Mouse (Mus musculus): ENCODE results near the gene Wdr46.

The Wdr46 gene

GRCm38 (mm10) chr17:33911052-33911812 is 29.2 kb upstream of the Wdr46 start:
- no peak for DNase-seq (ENCODE audit: low read depth, low spot score)

GRCm38 (mm10) chr17:33911813-33912414 is 28.5 kb upstream of the Wdr46 start:
- DNase-seq (ENCODE audit: low read depth, low spot score): no peak

DNA sequence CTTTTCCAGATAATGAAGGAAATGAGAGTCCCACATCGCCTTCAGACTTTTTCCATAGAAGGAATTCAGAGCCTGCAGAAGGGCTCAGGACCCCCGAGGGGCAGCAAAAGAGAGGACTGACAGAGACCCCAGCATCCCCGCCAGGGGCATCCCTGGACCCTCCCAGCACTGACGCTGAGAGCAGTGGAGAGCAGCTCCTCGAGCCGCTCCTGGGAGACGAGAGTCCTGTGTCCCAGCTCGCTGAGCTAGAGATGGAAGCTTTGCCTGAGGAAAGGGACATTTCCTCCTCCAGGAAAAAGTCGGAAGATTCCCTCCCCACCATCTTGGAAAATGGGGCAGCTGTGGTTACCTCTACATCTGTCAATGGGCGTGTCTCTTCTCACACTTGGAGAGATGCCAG is 27.2 kb upstream of the Wdr46 start:
- no peak for DNase-seq (ENCODE audit: low read depth, low spot score)

DNA sequence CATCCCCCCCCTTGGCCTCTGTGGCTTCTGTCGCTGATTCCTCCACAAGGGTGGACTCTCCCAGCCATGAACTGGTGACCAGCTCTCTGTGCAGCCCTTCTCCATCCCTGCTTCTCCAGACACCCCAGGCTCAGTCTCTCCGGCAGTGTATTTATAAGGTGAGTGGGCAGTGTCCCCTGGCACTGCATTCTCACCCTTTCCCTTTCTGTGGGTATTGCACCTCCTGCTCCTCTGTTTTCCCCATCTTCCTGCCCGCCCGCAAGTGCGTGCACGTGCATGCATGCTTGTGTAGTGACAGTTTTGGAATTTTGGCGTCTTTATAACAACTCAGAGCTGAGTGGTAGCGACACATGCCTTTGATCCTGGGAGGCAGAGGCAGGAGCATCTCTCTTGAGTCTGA is 26.6 kb upstream of the Wdr46 start:
- no peak for DNase-seq (ENCODE audit: low read depth, low spot score)

GRCm38 (mm10) chr17:33914969-33915391 is 25.5 kb upstream of the Wdr46 start:
- no peak for DNase-seq (ENCODE audit: low read depth, low spot score)

GRCm38 (mm10) chr17:33915671-33916250 is 24.7 kb upstream of the Wdr46 start, which contains the start of the genes Tapbp and Zbtb22:
Gene Tapbp, plus strand, starts transcription at chr17:33915899.
Gene Zbtb22, plus strand, starts transcription at chr17:33915904.
- peak; percentile 99 for DNase-seq (ENCODE audit: low read depth, low spot score)

DNA sequence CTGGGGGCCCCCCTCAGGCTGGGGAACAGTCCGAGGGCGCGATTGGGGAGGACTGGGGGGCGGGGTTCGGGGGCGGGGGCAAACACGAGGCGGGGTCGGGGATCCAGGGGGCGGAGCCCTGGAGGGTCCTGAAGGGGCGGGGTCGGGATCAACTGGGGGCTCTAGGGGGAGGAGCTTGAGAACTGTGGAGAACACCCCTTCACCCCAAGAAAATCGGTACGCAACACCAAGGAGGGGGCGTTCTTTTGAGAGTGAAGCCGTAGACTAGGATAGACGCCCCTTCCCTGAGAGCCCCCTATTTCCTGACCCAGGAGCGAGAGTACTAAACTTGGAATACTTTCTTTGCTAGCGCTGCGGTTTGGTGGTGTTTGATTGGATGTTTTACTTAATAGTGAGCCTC is 24.2 kb upstream of the Wdr46 start:
- peak; percentile 67 for DNase-seq (ENCODE audit: low read depth, low spot score)

GRCm38 (mm10) chr17:33916847-33917655 is 23.4 kb upstream of the Wdr46 start:
- DNase-seq (ENCODE audit: low read depth, low spot score): no peak

DNA sequence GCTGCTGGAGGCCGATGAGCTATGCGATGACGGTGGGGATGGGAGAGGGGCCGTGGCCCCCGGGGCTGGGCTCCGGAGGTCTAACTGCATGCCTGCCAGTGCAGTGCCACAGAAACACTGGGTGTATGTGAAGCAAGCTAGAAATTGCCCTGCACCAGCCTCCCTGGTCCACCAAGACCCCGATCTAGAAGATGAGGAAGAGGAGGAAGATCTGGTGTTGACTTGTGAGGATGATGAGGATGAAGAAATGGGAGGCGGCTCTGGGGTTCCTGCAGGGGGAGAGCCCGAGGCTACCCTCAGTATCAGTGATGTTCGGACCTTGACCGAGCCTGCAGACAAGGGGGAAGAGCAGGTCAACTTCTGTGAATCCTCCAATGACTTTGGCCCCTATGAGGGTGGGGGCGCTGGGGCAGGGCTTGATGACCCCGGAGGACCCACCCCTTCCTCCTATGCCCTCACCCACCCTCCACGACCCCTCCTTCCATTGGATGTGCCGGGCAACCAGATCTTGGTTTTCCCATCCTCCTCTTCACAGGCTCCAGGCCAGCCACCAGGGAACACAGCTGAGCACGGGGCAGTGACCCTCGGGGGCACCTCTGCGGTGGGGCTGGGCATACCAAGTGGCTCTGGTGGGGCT is 22.7 kb upstream of the Wdr46 start:
- DNase-seq (ENCODE audit: low read depth, low spot score): no peak

GRCm38 (mm10) chr17:33918293-33919203 is 21.9 kb upstream of the Wdr46 start:
- DNase-seq (ENCODE audit: low read depth, low spot score): no peak

GRCm38 (mm10) chr17:33919351-33920281 is 20.8 kb upstream of the Wdr46 start:
- DNase-seq (ENCODE audit: low read depth, low spot score): no peak

DNA sequence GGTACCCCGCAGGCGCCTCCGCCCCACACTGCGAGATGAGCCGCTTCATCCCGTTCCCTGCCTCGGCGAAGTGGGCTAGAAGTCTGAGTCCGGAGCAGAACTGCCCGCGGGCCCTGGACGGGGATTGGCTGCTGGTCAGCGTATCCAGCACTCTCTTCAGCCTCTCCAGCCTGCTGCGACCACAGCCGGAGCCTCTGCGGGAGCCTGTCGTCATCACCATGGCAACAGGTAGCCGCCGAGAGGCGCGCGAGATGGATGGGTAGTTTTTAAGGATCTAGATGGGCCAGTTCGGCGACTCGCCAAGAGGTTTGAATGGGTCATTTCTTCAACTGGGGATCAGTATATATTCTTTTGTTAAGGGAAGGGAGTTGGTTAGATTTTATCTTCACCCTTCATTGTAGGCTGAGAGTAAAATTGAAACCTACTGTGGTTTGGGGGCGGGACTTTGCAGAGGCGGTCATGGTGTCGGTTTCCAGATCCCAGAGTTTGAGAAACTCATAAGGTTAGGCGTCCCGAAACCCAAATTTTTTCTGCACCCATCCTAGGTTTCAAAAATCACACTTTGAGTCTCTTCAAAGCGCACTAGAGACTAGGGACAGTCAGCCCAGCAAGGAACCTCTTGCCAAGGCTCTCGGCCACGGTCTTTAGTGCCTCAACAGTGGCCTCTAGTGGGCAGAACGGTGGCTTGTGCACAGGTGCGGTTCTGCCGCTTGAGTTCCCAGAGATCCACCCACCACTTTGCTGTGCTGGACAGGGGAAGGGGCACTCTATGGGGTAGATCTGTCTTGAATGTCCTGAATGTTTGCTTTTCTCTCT is 20.0 kb upstream of the Wdr46 start:
- peak; percentile 80 for DNase-seq (ENCODE audit: low read depth, low spot score)

DNA sequence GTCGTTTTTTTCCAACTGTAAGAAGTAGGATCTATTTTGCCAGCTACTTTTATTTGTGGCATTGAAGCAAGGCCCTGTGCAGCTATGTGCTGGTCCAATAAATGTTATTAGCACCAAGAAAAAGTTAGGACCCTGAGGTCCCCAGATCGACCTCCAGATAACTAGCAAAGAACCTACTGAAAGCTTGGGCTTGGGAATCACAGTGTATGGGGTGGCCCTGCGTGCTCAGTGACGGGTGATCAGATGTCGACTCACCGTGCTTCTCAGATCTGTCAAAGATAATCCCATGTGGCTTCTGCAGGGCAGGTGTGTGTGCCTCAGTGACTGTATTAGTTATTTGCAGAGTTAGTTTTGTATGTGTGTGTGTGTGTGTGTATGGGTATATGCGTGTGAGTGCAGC is 19.1 kb upstream of the Wdr46 start:
- DNase-seq (ENCODE audit: low read depth, low spot score): no peak

DNA sequence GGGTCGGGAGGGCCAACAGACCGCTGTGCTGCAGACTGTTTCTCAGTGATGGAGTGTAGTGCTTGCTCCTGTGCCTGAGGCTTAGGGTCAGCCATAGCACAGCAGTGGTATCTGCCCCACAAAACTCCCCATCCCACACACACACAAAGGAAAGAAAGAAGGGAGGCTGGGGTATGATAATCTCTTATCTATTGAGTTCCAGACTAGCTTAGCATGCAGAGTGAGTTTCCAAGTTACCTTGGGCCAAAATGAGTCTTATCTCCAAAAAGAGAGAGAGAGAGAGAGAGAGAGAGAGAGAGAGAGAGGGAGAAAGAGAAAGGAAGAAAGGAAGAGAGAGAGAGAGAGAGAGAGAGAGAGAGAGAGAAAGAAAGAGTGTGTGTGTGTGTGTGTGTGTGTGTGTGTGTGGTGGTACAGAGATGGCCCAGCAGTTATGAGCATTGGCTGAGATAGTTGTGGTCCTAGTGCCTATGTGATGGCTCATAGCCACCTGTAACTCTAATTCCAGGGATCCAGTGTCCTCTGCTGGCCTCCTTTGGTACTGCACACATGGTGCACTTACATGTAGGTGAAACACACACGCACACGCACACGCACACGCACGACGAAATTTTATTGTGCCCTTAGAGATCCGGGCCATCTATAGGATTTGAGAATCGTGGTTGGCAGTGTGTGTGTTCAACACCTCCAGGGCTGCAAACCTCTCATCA is 15.7 kb upstream of the Wdr46 start:
- DNase-seq (ENCODE audit: low read depth, low spot score): peak; percentile 61

- no peak for DNase-seq (ENCODE audit: low read depth, low spot score)
Measured at GRCm38 (mm10) chr17:33925406-33926116, 14.9 kb upstream of the Wdr46 start.

DNA sequence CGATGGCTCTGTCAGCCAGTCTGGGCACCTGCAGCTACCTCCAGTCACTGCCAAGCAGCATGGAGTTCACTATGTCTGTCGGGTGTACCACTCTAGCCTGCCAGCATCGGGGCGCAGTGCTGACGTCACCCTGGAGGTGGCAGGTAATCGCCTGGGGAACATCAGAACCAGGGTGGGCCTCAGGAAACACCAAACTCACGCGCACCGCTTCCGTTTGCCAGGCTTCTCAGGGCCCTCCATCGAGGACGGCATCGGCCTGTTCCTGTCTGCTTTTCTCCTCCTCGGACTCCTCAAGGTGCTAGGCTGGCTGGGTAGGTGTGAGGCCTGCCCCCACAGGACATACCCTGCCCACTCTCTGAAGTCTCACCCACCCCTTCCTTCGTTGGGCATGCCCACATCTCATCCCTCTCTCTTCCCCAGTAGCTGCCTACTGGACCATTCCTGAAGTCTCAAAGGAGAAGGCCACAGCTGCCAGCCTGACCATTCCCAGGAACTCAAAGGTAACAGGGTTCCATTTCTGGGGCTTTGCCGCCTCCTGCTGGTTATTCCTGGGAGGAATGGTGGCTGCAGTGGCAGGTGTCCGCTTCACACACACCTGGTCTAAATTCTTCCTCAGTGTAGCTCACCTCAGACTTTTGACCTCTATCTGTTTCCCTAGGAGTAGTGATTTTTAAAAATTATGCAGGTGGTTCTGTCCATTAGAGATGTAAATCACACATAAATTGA is 14.1 kb upstream of the Wdr46 start:
- DNase-seq (ENCODE audit: low read depth, low spot score): no peak
